ENCODE assay signal across 8 mouse cellular contexts in the genomic region with DNA sequence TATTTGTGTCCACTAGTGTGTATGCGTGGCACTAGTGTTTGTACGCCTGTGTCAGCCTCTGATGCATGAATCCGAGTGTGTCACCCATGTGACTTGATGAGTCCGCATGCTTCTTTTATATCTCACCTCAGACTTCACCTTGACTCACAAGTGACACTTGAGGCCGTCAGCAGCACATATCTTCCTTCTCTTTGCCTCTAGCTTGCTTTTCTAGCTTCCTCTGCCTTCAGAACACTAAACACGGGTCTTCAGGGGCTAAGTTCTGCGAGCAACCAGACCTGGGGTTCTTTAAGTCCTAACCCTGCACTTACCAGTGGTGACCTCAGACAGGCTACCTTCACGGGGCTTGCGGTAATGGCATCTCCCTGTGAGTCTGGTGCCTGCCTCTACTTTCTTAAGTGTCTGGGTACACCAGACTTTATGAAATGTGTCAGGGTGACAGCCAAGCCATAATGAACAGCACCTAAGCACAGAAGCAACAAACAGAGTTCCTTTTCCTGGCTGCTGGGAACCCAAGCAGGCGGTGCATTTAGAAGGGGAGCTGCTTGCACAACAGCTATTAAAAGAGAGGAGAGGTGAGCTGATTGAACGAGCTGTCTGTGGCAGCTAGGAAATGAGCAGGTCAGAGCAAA. TPM values are rescaled to one million over a fixed set of nuclear protein-coding genes. Genes with fewer than 3 reads are reported as not detected.
DNase-seq lines count a peak whose midpoint lies in the region; ATAC-seq and TF ChIP-seq lines count a peak whose summit lies in the region.

No protein-coding gene starts in this region.

- peak overlapping the region; percentile 38; the same call in 1 of the 2 replicates for H3K4me2 ChIP-seq in embryonic facial prominence, embryonic 15.5 days (replicated peaks)
- peak overlapping the region; percentile 40 for H3K4me2 ChIP-seq in midbrain, embryonic 16.5 days (ENCODE audit: low read length)

- H3K4me1 ChIP-seq in lung, adult 2 months (ENCODE audit: control insufficient read depth, insufficient read depth, low read length): peaks cover 30% of the 10 kb centered on the region
- peaks cover 53% of the 10 kb centered on the region for H3K4me1 ChIP-seq in embryonic facial prominence, embryonic 15.5 days
- H3K4me1 ChIP-seq in midbrain, embryonic 16.5 days (ENCODE audit: control insufficient read depth, insufficient read depth, low read length): peaks cover 27% of the 10 kb centered on the region

- DNase-seq in lung, adult 2 months: peak; percentile 64
- DNase-seq in lung, postnatal 25 days (ENCODE audit: low spot score): no peak
- peak; percentile 80 for DNase-seq in induced T-regulatory cell, adult 2 months (ENCODE audit: low read depth)
- DNase-seq in left cerebral cortex, postnatal 36 days (ENCODE audit: low spot score in 2 of 2): no peak
- no peak for DNase-seq in gastrocnemius, postnatal 14 days

- H3K4me3 ChIP-seq in lung, adult 2 months (replicated peaks; ENCODE audit: extremely low read depth, low read depth, low read length): no peak overlapping the region
- H3K4me3 ChIP-seq in embryonic facial prominence, embryonic 15.5 days (replicated peaks): no peak overlapping the region
- no peak overlapping the region for H3K4me3 ChIP-seq in midbrain, embryonic 16.5 days (ENCODE audit: low read depth, low read length)

- no peak for TF ChIP-seq CTCF in lung, adult 2 months (IDR thresholded peaks at IDR 0.05; ENCODE audit: insufficient read depth, low read length)

- WGBS in lung, adult 2 months: 31% methylated on average over 11 of the region's 11 CpGs
- 66% methylated on average over 11 of the region's 11 CpGs for WGBS in embryonic facial prominence, embryonic 15.5 days
- 58% methylated on average over 11 of the region's 11 CpGs for WGBS in midbrain, embryonic 16.5 days

- no peaks in the 10 kb centered on the region for H3K9me3 ChIP-seq in embryonic facial prominence, embryonic 15.5 days (replicated peaks)
- no peaks in the 10 kb centered on the region for H3K9me3 ChIP-seq in midbrain, embryonic 16.5 days (replicated peaks; ENCODE audit: control insufficient read depth, low read length, poor library complexity, severe bottlenecking)

- H3K9ac ChIP-seq in embryonic facial prominence, embryonic 15.5 days: no peak overlapping the region
- peak overlapping the region; percentile 62 for H3K9ac ChIP-seq in midbrain, embryonic 16.5 days (ENCODE audit: low read depth, low read length)

- peak overlapping the region; percentile 73 for H3K27ac ChIP-seq in embryonic facial prominence, embryonic 15.5 days (replicated peaks)
- H3K27ac ChIP-seq in midbrain, embryonic 16.5 days (ENCODE audit: low read length): peak overlapping the region; percentile 77

- H3K27me3 ChIP-seq in embryonic facial prominence, embryonic 15.5 days: no peaks in the 10 kb centered on the region
- H3K27me3 ChIP-seq in midbrain, embryonic 16.5 days (ENCODE audit: control insufficient read depth, insufficient read depth, low read depth, low read length): no peaks in the 10 kb centered on the region

- intact Hi-C loops in left cerebral cortex, postnatal 36 days (cut with DNase I): no loop called here
- intact Hi-C loops in gastrocnemius, postnatal 14 days (cut with DNase I; ENCODE audit: low total_unique reads): loop anchor here (5.0 kb wide), 1 partner anchor 45 kb away; no protein-coding TSS in a partner anchor

- no peak for ATAC-seq in embryonic facial prominence, embryonic 15.5 days (ENCODE audit: insufficient number of reproducible peaks, low FRiP score, low TSS enrichment, low read depth)
- no peak; the same call in 1 of the 2 replicates for ATAC-seq in midbrain, embryonic 16.5 days
- no peak for ATAC-seq in granulocyte monocyte progenitor cell, adult 5-6 weeks (replicated peaks; ENCODE audit: poor library complexity, severe bottlenecking)

- H3K36me3 ChIP-seq in embryonic facial prominence, embryonic 15.5 days: no peaks in the 10 kb centered on the region
- no peaks in the 10 kb centered on the region for H3K36me3 ChIP-seq in midbrain, embryonic 16.5 days (ENCODE audit: control insufficient read depth, insufficient read depth, low read length)

- TF ChIP-seq POLR2A in lung, adult 2 months (IDR thresholded peaks at IDR 0.05; ENCODE audit: borderline replicate concordance, extremely low read depth, low read depth, low read length): no peak

RNA-seq across cellular contexts. Expression of a gene that starts 51.9 kb away (rescaled TPM):
- 50.0 and 79.4 TPM in 2 replicates for polyA plus RNA-seq in lung, adult 2 months (2012; rRNA removed)
- 45.2 and 50.6 TPM in 2 replicates for polyA plus RNA-seq in embryonic facial prominence, embryonic 15.5 days (2015; fragmentation: Nextera tagmentation; extraction: Ambion mirVana)
- 69.3 and 76.9 TPM in 2 replicates for polyA plus RNA-seq in midbrain, embryonic 16.5 days (2015; fragmentation: Nextera tagmentation; extraction: Ambion mirVana)
- total RNA-seq in left cerebral cortex, postnatal 36 days (2021): 10 to 100 TPM; 70.7 to 73.6 TPM
- 1.2 and 1.8 TPM in 2 replicates for total RNA-seq in granulocyte monocyte progenitor cell, adult 5-6 weeks (2014; fragmentation: Nextera tagmentation)
- 0.15 and 0.78 TPM in 2 replicates for total RNA-seq in granulocyte monocyte progenitor cell, adult 5-6 weeks (2017)
- 10 to 100 TPM; 41.8 to 42.8 TPM for total RNA-seq in gastrocnemius, postnatal 14 days (2021)

Comparison
In these comparisons a context has a peak if more than half of its experiments do, and no peak if none do; other contexts are left out.
1. DNase-seq: peak in lung, adult 2 months (single experiment) and induced T-regulatory cell, adult 2 months (single experiment); none in lung, postnatal 25 days (single experiment), left cerebral cortex, postnatal 36 days (0 of 2) and gastrocnemius, postnatal 14 days (single experiment).
2. RNA of a gene that starts 51.9 kb away (total RNA-seq): 70.7 to 73.6 TPM in left cerebral cortex, postnatal 36 days and 41.8 to 42.8 TPM in gastrocnemius, postnatal 14 days; 0.15 to 1.8 TPM in granulocyte monocyte progenitor cell, adult 5-6 weeks; every median in the first group is over 10 times any median in the second.